Mouse (Mus musculus) bone marrow macrophage, adult 2 months (primary cell): ENCODE measurements at regions not wholly inside any gene's neighbourhood (a gene's known extent, or its start where the extent isn't known, plus 50 kb on each side); places are given as distances from the start of the nearest gene placed in this dataset.
A peak's percentile ranks its signal among the peaks of the same experiment; 100 is the strongest.

Source experiments
- H3K27ac ChIP-seq: 2 replicates; pipeline ENCODE4 v1.5.1; 2012; ENCODE audit warnings: low read depth, low read length; ENCODE audit not compliant: insufficient read depth
- H3K4me1 ChIP-seq: 2 replicates; pipeline ENCODE4 v1.6.1; 2012; ENCODE audit warnings: low read length; ENCODE audit not compliant: control insufficient read depth, insufficient read depth
- H3K4me3 ChIP-seq: 2 replicates; pipeline ENCODE4 v1.5.1; 2012; ENCODE audit warnings: mild to moderate bottlenecking, low read length, moderate library complexity; ENCODE audit not compliant: insufficient read depth
- CTCF ChIP-seq: IDR thresholded peaks from 2 replicates; pipeline ENCODE4 v1.5.1; 2012; ENCODE audit warnings: low read depth, mild to moderate bottlenecking, low read length, moderate library complexity
- POLR2A ChIP-seq: IDR thresholded peaks from 2 replicates; pipeline ENCODE4 v1.6.1; 2012; ENCODE audit warnings: mild to moderate bottlenecking, low read depth, low read length, borderline replicate concordance

DNA sequence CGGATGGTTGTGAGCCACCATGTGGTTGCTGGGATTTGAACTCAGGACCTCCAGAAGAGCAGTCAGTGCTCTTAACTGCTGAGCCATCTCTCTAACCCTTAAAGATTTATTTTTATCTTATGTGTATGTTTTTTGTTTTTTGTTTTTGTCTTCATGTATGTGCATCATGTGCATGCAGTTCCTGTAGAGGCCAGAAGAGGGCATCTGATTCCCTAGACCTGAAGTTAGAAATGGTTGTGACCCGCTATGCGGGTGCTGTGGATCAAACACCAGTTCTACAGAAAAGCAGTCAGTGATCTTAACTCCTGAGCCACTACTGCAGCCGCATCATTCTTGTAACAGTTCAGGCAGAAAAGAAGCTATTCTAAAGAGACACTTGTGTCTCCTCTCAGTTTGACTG lies 161.8 kb upstream of the Rybp start:
- Histone ChIP-seq H3K27ac (no peak overlapping the region), H3K4me1 (no peaks in the 10 kb centered on the region), H3K4me3 (no peak overlapping the region)
- no peak for TF ChIP-seq POLR2A
- TF ChIP-seq CTCF = no peak

DNA sequence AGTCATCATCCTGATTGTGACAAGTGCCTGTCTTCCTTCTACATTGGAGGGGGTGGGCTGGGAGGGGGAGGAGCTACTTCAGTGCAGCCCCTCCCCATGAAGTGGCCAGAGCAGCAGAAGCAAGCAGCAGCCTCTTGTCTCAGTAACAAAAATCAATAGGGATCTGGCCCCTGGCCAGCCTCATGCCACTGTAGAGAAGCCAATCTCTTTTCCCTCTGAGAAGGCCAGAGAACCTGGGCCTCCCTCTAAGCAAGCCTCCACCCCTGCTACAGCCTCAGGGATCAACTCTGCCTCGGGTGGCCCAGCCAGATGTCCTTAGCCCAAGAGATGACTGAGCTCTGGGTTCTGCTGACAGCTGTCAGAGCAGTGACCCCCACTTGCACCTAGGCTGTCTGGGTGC lies 159.9 kb upstream of the Rybp start:
- TF ChIP-seq CTCF (no peak), POLR2A (no peak)
- Histone ChIP-seq H3K4me1 (no peaks in the 10 kb centered on the region), H3K4me3 (no peak overlapping the region), H3K27ac (no peak overlapping the region)

DNA sequence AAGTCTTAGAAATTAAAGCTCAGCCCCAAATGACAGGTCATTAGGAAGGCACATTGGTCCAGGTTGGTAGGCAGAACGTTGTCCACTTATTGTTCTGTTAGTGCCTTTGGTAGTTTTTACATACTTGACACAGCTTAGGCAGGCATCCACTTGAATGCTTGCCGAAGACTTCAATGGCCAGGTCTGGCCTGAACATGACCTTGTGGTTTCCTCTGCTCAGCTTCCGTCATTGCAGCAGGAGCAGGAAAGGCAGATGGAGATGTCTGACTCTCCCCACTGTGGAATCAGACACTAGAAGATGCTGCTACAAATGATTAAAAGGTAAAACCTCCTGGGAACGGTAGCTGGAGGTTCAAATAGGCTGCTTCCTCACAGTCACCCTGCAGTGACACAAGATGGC lies 159.5 kb upstream of the Rybp start:
- H3K27ac ChIP-seq = no peak overlapping the region
- no peak overlapping the region for H3K4me3 ChIP-seq
- H3K4me1 ChIP-seq = no peaks in the 10 kb centered on the region
- no peak for TF ChIP-seq POLR2A
- no peak for TF ChIP-seq CTCF

DNA sequence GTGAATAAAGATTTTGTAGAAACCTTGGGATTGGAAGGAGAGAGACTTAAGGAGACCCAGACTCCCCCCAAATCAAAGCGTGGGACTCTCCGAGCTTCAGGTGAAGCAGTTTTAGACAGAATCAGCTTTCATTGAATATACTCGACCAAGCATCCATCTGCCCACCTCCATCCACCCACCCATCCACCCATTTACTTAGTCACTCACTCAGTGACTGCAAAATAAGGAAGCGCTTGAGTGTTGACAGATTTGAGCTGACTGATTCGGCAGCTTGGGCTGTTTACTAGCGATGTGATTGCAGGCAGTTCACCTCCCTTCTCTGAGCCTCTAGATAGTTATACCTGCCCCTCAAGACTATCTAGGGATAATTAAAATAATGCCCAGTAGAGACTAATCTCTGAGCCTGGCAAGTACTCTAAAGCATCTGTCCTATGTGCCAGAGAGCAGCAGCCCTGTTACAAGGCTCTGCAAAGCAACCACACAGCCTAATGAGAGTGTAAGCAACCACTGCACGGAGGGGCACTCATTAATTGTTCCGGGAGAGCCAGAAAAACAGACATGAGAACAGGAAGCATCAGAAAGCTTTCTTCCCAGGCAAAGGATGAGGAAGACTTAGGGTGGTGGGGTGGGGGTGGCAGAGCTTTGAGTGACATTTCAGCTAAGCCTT lies 151.9 kb upstream of the Rybp start:
- peak overlapping the region; percentile 33 for H3K4me3 ChIP-seq
- no peak overlapping the region for H3K27ac ChIP-seq

DNA sequence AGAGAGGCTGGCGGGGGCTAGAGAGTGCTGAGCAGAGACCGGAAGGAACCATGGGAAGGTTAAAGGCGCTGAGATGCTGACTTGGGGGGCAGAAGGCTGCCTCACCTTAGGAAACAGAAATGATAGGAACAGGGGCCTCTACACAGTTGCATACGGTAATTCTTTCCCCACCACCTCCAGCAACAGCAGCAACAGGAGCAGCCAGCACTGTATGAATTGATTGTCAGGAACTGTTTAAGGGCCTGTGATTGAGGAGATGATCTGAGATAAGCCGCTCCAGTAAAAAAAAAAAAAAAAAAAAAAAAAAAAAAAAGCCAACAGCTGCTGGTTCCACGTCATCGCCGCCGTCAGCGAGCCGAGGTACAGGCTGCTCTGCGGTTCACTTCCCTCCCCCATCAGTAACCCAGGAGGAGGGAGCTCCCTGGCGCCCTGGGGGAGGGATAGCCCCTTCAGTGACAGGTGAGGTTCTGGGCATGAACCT lies 151.3 kb upstream of the Rybp start:
- TF ChIP-seq POLR2A (no peak), CTCF (no peak)
- H3K4me1 ChIP-seq = peaks cover 15% of the 10 kb centered on the region
- peak overlapping the region; percentile 33 for H3K4me3 ChIP-seq
- H3K27ac ChIP-seq = no peak overlapping the region

More for the DNA sequence above, 151.9 kb upstream of the Rybp start:
- peaks cover 15% of the 10 kb centered on the region for H3K4me1 ChIP-seq
- TF ChIP-seq CTCF (no peak), POLR2A (no peak)

DNA sequence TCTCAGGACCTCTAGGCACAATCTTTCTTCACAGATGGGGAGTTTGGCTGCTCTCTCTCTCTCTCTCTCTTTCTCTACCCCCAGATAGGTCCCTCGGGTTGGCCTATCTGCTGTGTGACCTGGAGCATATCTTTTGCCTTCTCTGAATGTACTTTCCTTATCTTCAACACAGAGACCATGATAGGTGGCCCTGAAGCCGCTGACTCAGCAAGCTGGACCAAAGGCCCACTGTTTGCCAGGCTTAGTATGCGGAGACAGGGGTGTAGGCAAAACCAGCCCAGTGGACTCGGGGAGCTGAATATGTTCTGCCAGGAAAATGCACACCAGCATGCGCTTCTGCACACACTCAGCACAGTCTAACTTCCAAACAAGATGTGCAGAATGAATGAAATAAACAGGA lies 150.7 kb upstream of the Rybp start:
- H3K4me3 ChIP-seq = no peak overlapping the region
- H3K27ac ChIP-seq = no peak overlapping the region
- H3K4me1 ChIP-seq = peaks cover 15% of the 10 kb centered on the region
- TF ChIP-seq POLR2A (no peak), CTCF (no peak)

DNA sequence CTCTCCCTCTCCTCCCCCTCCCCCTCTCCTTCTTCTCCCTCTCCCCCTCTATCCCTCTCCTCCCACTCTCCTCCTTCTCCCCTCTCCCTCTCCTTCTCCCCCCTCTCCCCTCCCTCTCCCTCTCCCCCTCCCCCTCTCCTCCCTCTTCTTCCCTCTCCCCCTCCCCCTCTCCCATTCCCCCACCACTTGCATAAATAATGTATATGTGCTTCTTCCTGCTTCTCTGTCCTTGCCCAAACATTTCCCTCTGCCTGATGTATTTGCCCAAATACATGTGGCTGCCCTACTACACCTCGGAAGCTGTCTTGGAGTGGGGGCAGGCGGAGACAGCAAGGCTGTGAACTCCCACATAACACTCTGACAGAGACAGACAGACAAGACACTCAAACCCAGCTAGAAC lies 149.2 kb upstream of the Rybp start:
- Histone ChIP-seq H3K4me3 (no peak overlapping the region), H3K4me1 (peaks cover 15% of the 10 kb centered on the region), H3K27ac (no peak overlapping the region)
- TF ChIP-seq POLR2A (no peak), CTCF (no peak)

DNA sequence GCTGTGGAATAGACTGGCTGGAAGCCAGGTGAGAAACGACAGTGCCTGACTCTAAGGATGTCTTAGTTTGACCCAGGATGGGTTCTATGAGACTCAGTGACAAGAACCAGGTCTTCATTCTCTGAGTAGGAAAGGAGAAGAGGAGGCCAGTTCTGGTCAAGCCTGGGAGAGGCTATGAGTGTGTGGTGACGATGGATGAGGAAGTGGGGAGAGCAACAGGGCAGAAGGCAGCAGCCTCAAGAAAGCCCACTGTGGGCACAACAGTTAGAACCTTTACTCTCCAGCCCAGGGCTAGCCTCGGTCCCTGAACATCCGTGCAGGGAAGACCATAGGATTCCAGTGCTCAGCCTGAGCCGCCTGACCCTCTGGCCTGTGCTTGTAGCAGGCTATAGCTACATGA lies 147.9 kb upstream of the Rybp start:
- Histone ChIP-seq H3K27ac (no peak overlapping the region), H3K4me3 (no peak overlapping the region), H3K4me1 (peaks cover 15% of the 10 kb centered on the region)
- TF ChIP-seq CTCF (no peak), POLR2A (no peak)

DNA sequence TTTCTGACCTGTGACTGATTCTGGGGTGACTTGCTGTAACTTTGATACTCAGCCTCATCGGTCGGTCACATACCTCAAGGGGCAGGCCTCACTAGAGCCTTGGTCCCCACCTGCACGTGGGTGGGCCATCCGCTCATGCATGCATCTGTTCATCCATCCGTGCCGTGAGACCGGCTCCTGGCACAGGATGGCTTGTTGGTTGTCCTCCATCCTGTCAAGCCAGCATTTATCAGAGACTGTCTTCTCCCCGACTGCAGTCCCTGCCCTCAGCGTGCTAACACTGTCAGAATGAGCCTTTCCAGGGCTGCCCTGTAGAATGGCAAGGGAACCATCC lies 146.2 kb upstream of the Rybp start:
- H3K4me1 ChIP-seq = peaks cover 11% of the 10 kb centered on the region
- no peak overlapping the region for H3K27ac ChIP-seq
- TF ChIP-seq CTCF (no peak), POLR2A (no peak)
- no peak overlapping the region for H3K4me3 ChIP-seq

DNA sequence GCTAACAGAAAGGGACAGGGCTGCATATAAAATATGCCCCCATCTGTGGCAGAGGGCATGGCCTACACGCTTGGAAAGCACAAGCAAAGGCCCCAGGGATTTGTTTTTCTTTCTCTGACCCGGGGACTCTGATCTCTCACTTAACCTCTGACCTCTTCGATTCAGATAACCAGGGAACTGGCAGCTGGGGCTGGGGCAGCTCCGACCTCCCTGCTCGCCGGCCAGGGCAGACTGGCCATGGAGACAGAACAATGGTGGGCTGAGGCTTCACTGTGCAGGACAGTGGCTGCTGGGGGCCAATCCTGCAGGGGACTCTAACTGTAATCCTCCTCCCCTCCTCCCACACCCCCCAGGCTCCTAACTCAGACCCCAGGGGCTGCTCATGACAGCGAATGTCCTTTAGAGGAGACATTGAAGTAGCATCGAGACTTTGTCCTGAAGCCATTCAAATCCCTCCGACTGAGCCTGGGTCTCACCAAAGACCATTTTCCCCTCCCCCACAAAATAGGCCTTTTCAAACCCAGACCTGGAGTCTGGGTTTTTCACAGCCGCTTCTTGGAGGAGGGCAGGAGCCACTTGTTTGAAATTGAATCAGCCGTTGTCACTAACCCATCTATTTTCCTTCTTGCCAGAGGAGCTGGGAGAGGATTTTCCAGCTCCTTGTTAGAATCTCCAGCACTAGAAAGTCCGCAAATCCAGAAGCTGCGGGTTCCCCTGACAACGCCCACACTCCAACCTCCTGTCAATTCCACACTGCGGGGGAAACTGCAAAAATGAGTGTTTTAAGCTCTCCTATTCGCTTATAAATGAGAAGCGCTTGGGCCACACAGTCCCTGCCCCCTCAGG lies 145.6 kb upstream of the Rybp start:
- peaks cover 9% of the 10 kb centered on the region for H3K4me1 ChIP-seq
- H3K27ac ChIP-seq = no peak overlapping the region
- H3K4me3 ChIP-seq = no peak overlapping the region
- TF ChIP-seq POLR2A = no peak
- no peak for TF ChIP-seq CTCF
